Mouse (Mus musculus): ENCODE measurements around the gene Gm43191. TPM values are rescaled to one million over a fixed set of nuclear protein-coding genes. Genes with fewer than 3 reads are reported as not detected.

Gm43191 gene
- polyA plus RNA-seq, 1 experiment from 2014 or later, result not detected

DNA sequence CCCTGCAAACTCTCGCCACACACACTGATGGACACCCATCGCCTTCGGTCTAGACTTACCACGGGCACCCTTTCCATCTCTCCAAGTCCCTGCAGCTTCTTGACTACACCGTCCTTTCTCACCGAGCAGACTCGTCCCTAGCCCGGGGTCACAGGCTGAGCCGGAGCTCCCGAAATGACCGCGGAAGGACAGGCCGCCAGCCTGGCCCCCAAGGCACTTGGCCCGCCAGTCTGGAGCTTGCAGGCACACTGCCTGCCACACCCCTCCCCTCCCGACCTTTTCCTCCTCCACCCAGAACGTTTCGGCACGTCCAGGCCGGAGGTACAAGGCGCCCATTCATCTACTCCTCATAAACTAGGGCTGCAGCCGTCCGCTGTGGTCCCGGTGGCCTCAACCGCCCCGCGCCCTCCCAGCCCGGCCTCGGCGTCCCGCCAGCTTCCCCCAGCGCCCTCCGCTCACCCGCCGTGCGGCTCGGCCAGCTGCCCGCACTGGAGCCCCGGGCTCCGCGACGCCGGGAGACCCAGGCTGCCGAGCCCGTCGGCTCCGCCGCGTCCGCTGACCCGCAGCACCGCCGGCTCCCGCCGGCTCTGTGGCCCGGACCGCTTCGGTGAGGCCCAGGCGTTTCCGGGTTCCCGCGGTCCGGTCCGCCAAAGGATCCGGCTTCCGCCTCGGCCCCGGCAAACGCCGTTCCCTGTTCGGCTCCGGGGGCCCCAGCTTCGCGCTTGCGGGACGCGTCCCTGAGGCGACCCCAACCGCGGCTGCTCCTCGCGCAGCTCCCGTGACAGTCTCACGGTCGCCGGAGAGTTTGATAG lies 30.8 kb upstream of the Gm43191 start:
- WGBS (ENCODE audit: insufficient replicate concordance), result under 1% methylated on average over 85 of the region's 85 CpGs

DNA sequence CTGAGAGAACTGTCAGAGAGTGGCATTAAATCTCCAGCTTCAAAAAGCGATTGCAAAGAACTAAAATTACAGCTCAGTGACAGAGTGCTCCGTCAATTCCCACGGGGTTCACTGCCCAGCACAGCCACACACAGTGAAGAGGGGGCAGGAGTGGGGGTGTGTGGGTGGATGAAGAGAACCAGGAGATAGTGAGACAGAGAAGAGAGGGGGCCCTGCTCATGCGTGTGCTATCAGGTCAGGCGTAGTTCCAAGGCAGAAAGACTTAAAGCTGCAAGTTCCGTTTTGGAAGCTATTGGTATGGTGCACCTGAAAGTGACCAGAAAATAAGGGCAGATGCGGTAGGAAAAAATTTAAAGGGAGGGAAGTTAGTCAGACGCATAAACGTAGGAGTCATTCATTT lies 29.9 kb upstream of the Gm43191 start:
- 23% methylated on average over 9 of the region's 9 CpGs for WGBS (ENCODE audit: insufficient replicate concordance)
- ATAC-seq (ENCODE audit: low read depth), result peak; percentile 35; the same call in 1 of the 2 replicates

More for the DNA sequence above, 30.8 kb upstream of the Gm43191 start:
- peak overlapping the region; percentile 100 for H3K9ac ChIP-seq (ENCODE audit: low read depth, low read length)
- peak; percentile 94 for ATAC-seq (ENCODE audit: low read depth)
- peak overlapping the region; percentile 100 for H3K4me3 ChIP-seq (ENCODE audit: low read depth, low read length)
- no peaks in the 10 kb centered on the region for H3K9me3 ChIP-seq (replicated peaks; ENCODE audit: control insufficient read depth, low read length)
- peak overlapping the region; percentile 91 for H3K4me2 ChIP-seq (ENCODE audit: low read depth, low read length)
- H3K4me1 ChIP-seq (ENCODE audit: control insufficient read depth, low read depth, low read length), result peaks cover 21% of the 10 kb centered on the region
- H3K27ac ChIP-seq (ENCODE audit: low read length), result peak overlapping the region; percentile 93
- no peaks in the 10 kb centered on the region for H3K36me3 ChIP-seq (ENCODE audit: control insufficient read depth, insufficient read depth)
- H3K27me3 ChIP-seq (ENCODE audit: control insufficient read depth, insufficient read depth, low read depth, low read length), result no peaks in the 10 kb centered on the region

DNA sequence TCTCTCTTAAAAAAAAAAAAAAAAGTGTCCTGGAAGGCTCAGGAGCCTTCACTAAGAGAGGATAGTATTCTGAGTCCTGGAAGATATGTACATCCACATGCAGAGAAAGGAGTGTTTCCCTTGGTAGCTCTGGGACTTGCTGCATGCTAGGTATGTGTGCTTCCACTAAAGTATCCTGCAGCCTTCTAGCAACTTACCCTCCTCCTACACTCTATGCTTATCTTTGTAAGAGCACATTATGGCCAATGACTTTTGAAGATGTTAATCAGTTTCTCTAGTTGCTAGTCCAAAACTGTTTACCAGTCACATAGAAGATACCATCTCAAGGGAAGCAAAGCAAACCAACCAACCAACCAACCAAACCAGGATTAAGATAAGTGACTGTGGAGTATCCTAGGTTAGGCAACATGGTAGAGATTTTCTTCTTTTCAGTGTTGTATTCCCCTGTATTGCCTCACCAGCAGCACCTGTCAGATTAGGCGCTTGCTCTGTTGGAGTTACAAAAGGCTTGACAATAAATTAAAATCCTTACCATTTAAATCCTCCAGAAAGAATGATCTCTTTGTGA lies 24.7 kb upstream of the Gm43191 start:
- WGBS (ENCODE audit: insufficient replicate concordance), result 75% methylated on average over 1 of the region's 1 CpGs
- no peak overlapping the region for H3K27ac ChIP-seq (ENCODE audit: low read length)
- H3K36me3 ChIP-seq (ENCODE audit: control insufficient read depth, insufficient read depth), result no peaks in the 10 kb centered on the region
- H3K4me2 ChIP-seq (ENCODE audit: low read depth, low read length), result no peak overlapping the region
- H3K9ac ChIP-seq (ENCODE audit: low read depth, low read length), result no peak overlapping the region
- no peaks in the 10 kb centered on the region for H3K9me3 ChIP-seq (replicated peaks; ENCODE audit: control insufficient read depth, low read length)
- H3K27me3 ChIP-seq (ENCODE audit: control insufficient read depth, insufficient read depth, low read depth, low read length), result no peaks in the 10 kb centered on the region
- ATAC-seq (ENCODE audit: low read depth), result peak; percentile 71
- no peak overlapping the region for H3K4me3 ChIP-seq (ENCODE audit: low read depth, low read length)
- peaks cover 13% of the 10 kb centered on the region for H3K4me1 ChIP-seq (ENCODE audit: control insufficient read depth, low read depth, low read length)

More for the DNA sequence above, 29.9 kb upstream of the Gm43191 start:
- Histone ChIP-seq H3K4me2 (ENCODE audit: low read depth, low read length) (peak overlapping the region; percentile 91), H3K4me3 (ENCODE audit: low read depth, low read length) (peak overlapping the region; percentile 100), H3K27me3 (ENCODE audit: control insufficient read depth, insufficient read depth, low read depth, low read length) (no peaks in the 10 kb centered on the region), H3K9me3 (replicated peaks; ENCODE audit: control insufficient read depth, low read length) (no peaks in the 10 kb centered on the region), H3K36me3 (ENCODE audit: control insufficient read depth, insufficient read depth) (no peaks in the 10 kb centered on the region), H3K4me1 (ENCODE audit: control insufficient read depth, low read depth, low read length) (peaks cover 21% of the 10 kb centered on the region), H3K27ac (ENCODE audit: low read length) (peak overlapping the region; percentile 25), H3K9ac (ENCODE audit: low read depth, low read length) (peak overlapping the region; percentile 100)

DNA sequence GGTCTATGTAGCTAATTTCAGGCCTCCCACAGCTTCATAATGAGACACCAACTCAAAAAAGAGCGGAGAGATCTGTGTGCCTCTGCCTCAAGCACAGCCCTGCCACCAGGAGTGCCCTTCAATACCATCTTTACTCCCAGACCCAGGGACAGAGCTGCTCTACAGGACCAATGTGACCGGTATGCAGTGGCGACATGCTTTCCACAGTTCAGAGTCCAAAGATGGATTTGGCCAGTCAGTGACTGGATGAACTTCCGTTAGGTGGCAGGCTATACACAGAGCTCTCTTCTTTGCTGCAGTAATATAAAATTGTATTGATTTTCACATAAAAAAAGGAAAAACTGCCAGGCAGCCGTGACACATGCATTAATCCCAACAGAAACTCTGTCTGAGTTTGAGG lies 22.8 kb upstream of the Gm43191 start:
- Histone ChIP-seq H3K27me3 (ENCODE audit: control insufficient read depth, insufficient read depth, low read depth, low read length) (no peaks in the 10 kb centered on the region), H3K4me1 (ENCODE audit: control insufficient read depth, low read depth, low read length) (peaks cover 8% of the 10 kb centered on the region), H3K36me3 (ENCODE audit: control insufficient read depth, insufficient read depth) (no peaks in the 10 kb centered on the region; the same call in 1 of the 2 replicates), H3K27ac (ENCODE audit: low read length) (no peak overlapping the region), H3K9ac (ENCODE audit: low read depth, low read length) (no peak overlapping the region), H3K4me2 (ENCODE audit: low read depth, low read length) (no peak overlapping the region), H3K4me3 (ENCODE audit: low read depth, low read length) (no peak overlapping the region), H3K9me3 (replicated peaks; ENCODE audit: control insufficient read depth, low read length) (no peaks in the 10 kb centered on the region)
- ATAC-seq (ENCODE audit: low read depth), result peak; percentile 61
- 76% methylated on average over 5 of the region's 5 CpGs for WGBS (ENCODE audit: insufficient replicate concordance)

DNA sequence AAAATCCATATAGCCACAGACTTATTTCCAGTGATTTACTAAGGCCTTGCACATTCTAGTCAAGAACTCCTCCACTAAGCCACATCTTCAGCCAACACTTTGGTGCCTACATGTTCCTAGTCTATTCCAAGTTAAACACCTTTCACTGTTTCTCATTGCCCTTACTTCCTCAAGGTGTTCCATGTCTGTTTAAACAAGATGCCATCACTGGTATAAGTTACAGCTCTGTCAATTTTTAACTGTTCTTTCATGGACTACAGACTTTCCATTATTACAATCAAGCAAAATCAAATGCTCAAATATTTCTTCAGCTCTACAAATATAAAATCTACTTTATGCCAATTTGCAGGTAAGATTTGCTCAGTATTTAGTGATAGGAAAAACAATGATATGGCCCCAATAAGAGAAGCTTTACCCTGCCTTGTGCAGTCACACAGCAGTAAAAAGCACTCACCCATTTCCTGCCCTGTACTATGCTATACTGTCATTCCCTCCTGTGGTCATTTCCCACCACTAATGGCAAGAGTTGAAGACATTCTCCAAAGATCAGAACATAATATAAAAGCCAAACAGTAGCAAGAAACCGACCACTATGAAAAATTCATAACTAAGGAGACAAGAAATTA lies 21.7 kb upstream of the Gm43191 start:
- Histone ChIP-seq H3K27me3 (ENCODE audit: control insufficient read depth, insufficient read depth, low read depth, low read length) (no peaks in the 10 kb centered on the region), H3K9me3 (replicated peaks; ENCODE audit: control insufficient read depth, low read length) (no peaks in the 10 kb centered on the region), H3K9ac (ENCODE audit: low read depth, low read length) (no peak overlapping the region), H3K4me1 (ENCODE audit: control insufficient read depth, low read depth, low read length) (peaks cover 8% of the 10 kb centered on the region), H3K4me3 (ENCODE audit: low read depth, low read length) (no peak overlapping the region), H3K27ac (ENCODE audit: low read length) (no peak overlapping the region), H3K4me2 (ENCODE audit: low read depth, low read length) (no peak overlapping the region), H3K36me3 (ENCODE audit: control insufficient read depth, insufficient read depth) (no peaks in the 10 kb centered on the region; the same call in 1 of the 2 replicates)
- ATAC-seq (ENCODE audit: low read depth), result no peak
- 72% methylated on average over 1 of the region's 1 CpGs for WGBS (ENCODE audit: insufficient replicate concordance)

DNA sequence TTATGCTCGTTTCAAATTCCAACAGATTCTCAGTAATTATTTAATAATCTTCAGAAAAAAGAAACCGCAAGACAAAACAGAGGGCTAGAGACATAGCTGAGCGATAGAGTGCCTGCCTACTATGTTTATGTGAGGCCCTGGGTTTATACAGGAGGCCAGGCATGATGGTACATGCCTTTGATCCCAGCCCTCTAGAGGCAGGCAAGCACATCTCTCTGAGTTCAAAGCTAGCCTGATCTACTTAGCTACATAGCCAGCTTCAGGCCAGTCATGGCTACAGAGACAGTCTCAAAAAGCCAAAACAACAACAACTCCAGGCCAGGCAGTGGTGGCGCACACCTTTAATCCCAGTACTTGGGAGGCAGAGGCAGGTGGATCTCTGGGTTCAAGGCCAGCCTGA lies 20.5 kb upstream of the Gm43191 start:
- Histone ChIP-seq H3K4me2 (ENCODE audit: low read depth, low read length) (no peak overlapping the region), H3K9me3 (replicated peaks; ENCODE audit: control insufficient read depth, low read length) (no peaks in the 10 kb centered on the region), H3K36me3 (ENCODE audit: control insufficient read depth, insufficient read depth) (no peaks in the 10 kb centered on the region; the same call in 1 of the 2 replicates), H3K4me3 (ENCODE audit: low read depth, low read length) (no peak overlapping the region), H3K9ac (ENCODE audit: low read depth, low read length) (no peak overlapping the region), H3K27ac (ENCODE audit: low read length) (no peak overlapping the region), H3K4me1 (ENCODE audit: control insufficient read depth, low read depth, low read length) (peaks cover 9% of the 10 kb centered on the region), H3K27me3 (ENCODE audit: control insufficient read depth, insufficient read depth, low read depth, low read length) (no peaks in the 10 kb centered on the region)
- 90% methylated on average over 4 of the region's 4 CpGs for WGBS (ENCODE audit: insufficient replicate concordance)
- ATAC-seq (ENCODE audit: low read depth), result no peak

DNA sequence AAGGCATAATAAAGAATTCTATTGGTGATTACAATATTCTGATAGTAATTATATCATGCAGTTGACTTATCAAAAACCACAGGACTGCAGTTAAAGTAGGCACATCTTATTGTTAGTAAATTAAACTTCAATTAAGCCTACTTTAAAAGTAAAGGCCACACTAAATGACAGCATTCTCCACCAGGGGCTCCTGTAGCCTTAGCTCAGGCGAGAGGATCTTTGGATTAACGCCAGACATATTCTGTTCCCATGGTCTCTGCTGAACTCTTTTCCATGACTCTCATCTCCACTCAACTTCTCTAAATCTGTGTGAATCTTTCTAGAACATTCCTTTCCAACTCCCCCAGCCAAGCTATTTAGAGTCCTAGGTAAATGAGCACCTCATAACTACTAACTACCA lies 17.7 kb upstream of the Gm43191 start:
- H3K4me2 ChIP-seq (ENCODE audit: low read depth, low read length), result no peak overlapping the region
- H3K4me3 ChIP-seq (ENCODE audit: low read depth, low read length), result no peak overlapping the region
- H3K4me1 ChIP-seq (ENCODE audit: control insufficient read depth, low read depth, low read length), result peaks cover 21% of the 10 kb centered on the region
- no peaks in the 10 kb centered on the region for H3K9me3 ChIP-seq (replicated peaks; ENCODE audit: control insufficient read depth, low read length)
- no peaks in the 10 kb centered on the region; the same call in 1 of the 2 replicates for H3K36me3 ChIP-seq (ENCODE audit: control insufficient read depth, insufficient read depth)
- no peaks in the 10 kb centered on the region for H3K27me3 ChIP-seq (ENCODE audit: control insufficient read depth, insufficient read depth, low read depth, low read length)
- H3K27ac ChIP-seq (ENCODE audit: low read length), result no peak overlapping the region
- ATAC-seq (ENCODE audit: low read depth), result no peak
- 74% methylated on average over 2 of the region's 2 CpGs for WGBS (ENCODE audit: insufficient replicate concordance)
- H3K9ac ChIP-seq (ENCODE audit: low read depth, low read length), result no peak overlapping the region

DNA sequence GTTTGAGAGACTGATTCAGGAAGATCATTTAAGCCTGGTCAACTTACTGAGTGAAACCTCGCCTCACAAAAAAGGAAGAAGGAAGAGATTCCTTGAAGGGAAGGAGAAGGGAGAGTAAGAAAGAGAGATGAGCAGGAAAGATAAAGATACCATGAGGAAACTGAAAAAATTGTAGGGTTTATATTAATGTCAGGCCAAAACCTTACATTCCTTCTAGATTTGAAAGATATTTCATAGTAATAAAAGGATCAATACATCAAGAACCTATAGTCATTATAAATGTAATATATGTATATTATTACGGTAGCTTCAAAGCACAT lies 14.6 kb upstream of the Gm43191 start:
- Histone ChIP-seq H3K4me1 (ENCODE audit: control insufficient read depth, low read depth, low read length) (peaks cover 26% of the 10 kb centered on the region), H3K9me3 (replicated peaks; ENCODE audit: control insufficient read depth, low read length) (no peaks in the 10 kb centered on the region), H3K4me2 (ENCODE audit: low read depth, low read length) (peak overlapping the region; percentile 57), H3K9ac (ENCODE audit: low read depth, low read length) (peak overlapping the region; percentile 58), H3K27me3 (ENCODE audit: control insufficient read depth, insufficient read depth, low read depth, low read length) (no peaks in the 10 kb centered on the region), H3K4me3 (ENCODE audit: low read depth, low read length) (no peak overlapping the region), H3K36me3 (ENCODE audit: control insufficient read depth, insufficient read depth) (no peaks in the 10 kb centered on the region; the same call in 1 of the 2 replicates), H3K27ac (ENCODE audit: low read length) (peak overlapping the region; percentile 92)
- ATAC-seq (ENCODE audit: low read depth), result no peak
- 57% methylated on average over 2 of the region's 2 CpGs for WGBS (ENCODE audit: insufficient replicate concordance)
